Mouse (Mus musculus) brain, embryonic 14.5 days (tissue): ENCODE data around the gene Exoc7.

Experiments used
- CTCF ChIP-seq: fragments of 200-500 bp; IDR thresholded peaks from 2 replicates; pipeline ENCODE4 v1.5.1; 2012; ENCODE audit warnings: inconsistent platforms, mild to moderate bottlenecking, moderate library complexity, borderline replicate concordance; ENCODE audit not compliant: insufficient read depth, insufficient read length; ENCODE audit errors: extremely low read depth
- POLR2A ChIP-seq: fragments of 200-500 bp; IDR thresholded peaks from 2 replicates; pipeline ENCODE4 v1.6.1; 2012; ENCODE audit warnings: mild to moderate bottlenecking, inconsistent platforms, borderline replicate concordance; ENCODE audit not compliant: poor library complexity, insufficient read depth, insufficient read length, severe bottlenecking; ENCODE audit errors: extremely low read depth

DNA sequence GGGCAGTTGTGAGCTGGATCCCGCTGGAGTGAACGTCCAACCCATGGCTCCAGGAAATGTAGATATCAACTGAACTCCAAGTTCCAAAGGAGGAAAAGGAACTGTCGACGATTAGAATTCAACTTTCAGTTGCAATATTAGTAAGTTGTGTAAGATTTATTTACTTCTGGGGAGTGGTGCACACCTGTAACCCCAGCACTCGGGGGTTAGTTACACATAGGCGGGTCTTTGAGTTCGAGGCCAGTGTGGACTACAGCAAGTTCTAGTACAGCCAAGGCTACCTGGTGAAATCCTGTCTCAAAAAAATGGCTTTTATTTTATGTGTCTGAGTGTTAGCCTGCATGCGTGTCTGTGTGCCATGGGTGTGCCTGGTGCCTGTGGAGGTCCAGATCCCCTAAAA lies 46.5 kb upstream of the Exoc7 start:
- TF ChIP-seq POLR2A (no peak), CTCF (no peak)
